Mouse (Mus musculus) gastrocnemius, adult 2 months (tissue): ENCODE measurements at regions not wholly inside any gene's neighbourhood (a gene's known extent, or its start where the extent isn't known, plus 50 kb on each side); places are given as distances from the start of the nearest gene placed in this dataset.

Source experiments
- DNase-seq: peaks from one replicate; pipeline ENCODE4 v3.0.0; 2022
- H3K27ac ChIP-seq: fragments of 200-600 bp; 2 replicates; pipeline ENCODE4 v1.8.1; 2022; ENCODE audit warnings: mild to moderate bottlenecking
- H3K4me3 ChIP-seq: fragments of 200-600 bp; 2 replicates; pipeline ENCODE4 v1.8.1; 2022; ENCODE audit warnings: mild to moderate bottlenecking, moderate library complexity
- CTCF ChIP-seq: fragments of 200-600 bp; IDR thresholded peaks from 2 replicates; pipeline ENCODE4 v1.8.1; 2022; ENCODE audit warnings: antibody characterized with exemption, mild to moderate bottlenecking, moderate library complexity
- intact Hi-C: fragments of 180-260 bp; cut with DNase I; formaldehyde crosslinking; loops from one replicate; pipeline ENCODE4 v1.15.1; 2025

DNA sequence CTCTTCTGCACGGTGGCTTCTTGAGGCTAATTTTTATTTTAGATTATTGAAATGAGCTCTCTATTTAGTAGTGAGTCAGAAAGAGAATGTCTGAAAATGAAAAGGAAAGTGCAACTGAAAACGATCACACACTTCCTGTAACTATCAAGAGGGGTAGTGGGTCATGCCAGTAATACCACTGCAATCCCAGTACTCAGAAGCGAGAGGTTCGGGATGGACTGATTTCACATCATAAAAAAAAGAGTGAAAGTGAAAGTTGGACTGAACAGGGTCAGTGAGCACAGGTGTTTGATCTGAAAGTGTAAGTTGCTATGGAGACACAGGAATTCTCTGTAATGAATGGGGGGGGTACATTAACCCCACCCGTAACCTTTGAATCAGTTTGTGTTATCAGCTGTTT, 52.9 kb upstream of the Tnfaip3 start:
- intact Hi-C loops, result no loop called here
- H3K4me3 ChIP-seq, result no peak overlapping the region
- DNase-seq, result no peak
- TF ChIP-seq CTCF, result no peak
- H3K27ac ChIP-seq, result no peak overlapping the region

DNA sequence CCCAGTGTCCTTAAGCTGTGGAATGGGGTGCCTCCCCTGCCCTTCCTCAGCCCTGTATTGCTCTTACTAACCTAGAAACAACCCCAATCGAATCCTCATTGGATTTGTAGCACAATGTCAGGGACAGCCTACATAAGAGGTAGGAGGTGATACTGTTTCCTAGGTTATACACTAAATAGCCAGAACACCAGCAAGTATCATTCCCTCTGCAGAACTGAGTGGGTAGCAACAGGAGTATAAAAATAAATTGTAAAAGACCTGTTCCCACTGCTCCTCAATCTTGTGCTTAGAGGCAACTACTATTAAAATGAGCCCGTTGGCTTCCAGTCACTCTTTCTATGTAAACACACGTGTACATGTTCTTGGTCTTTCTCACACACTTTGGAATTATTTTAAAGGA, 52.2 kb upstream of the Tnfaip3 start:
- no peak for TF ChIP-seq CTCF
- DNase-seq, result no peak
- no peak overlapping the region for H3K27ac ChIP-seq
- no peak overlapping the region for H3K4me3 ChIP-seq
- intact Hi-C loops, result no loop called here

GRCm38 (mm10) chr10:19066821-19067350, 51.4 kb upstream of the Tnfaip3 start:
- H3K27ac ChIP-seq, result no peak overlapping the region
- no peak for TF ChIP-seq CTCF
- DNase-seq, result no peak
- intact Hi-C loops, result no loop called here
- H3K4me3 ChIP-seq, result no peak overlapping the region
